Mouse (Mus musculus) ES-Bruce4 (cell line): ENCODE data around the gene Stx11. TPM values are rescaled to one million over a fixed set of nuclear protein-coding genes. Genes with fewer than 3 reads are reported as not detected.

Source experiments
- H3K27ac ChIP-seq: 2 replicates; pipeline ENCODE4 v1.5.1; 2012; ENCODE audit warnings: low read length, inconsistent platforms; ENCODE audit not compliant: insufficient read depth
- H3K27me3 ChIP-seq: 2 replicates; pipeline ENCODE4 v1.6.1; 2012; ENCODE audit warnings: mild to moderate bottlenecking, low read length, inconsistent platforms; ENCODE audit not compliant: control insufficient read depth, poor library complexity, insufficient read depth, severe bottlenecking
- H3K36me3 ChIP-seq: 2 replicates; pipeline ENCODE4 v1.6.1; 2012; ENCODE audit warnings: inconsistent platforms, mild to moderate bottlenecking, low read length, moderate library complexity; ENCODE audit not compliant: control insufficient read depth, poor library complexity, insufficient read depth, severe bottlenecking
- H3K4me1 ChIP-seq: one replicate; pipeline ENCODE4 v1.8.1; 2011; ENCODE audit warnings: low read length; ENCODE audit not compliant: control insufficient read depth, insufficient read depth
- H3K4me3 ChIP-seq: 2 replicates; pipeline ENCODE4 v1.5.1; 2011; ENCODE audit warnings: low read depth, mild to moderate bottlenecking, low read length
- H3K9ac ChIP-seq: 2 replicates; pipeline ENCODE4 v1.6.1; 2012; ENCODE audit warnings: low read depth, mild to moderate bottlenecking, inconsistent platforms; ENCODE audit not compliant: poor library complexity, severe bottlenecking
- H3K9me3 ChIP-seq: replicated peaks from 2 replicates; pipeline ENCODE4 v1.6.1; 2012; ENCODE audit warnings: mild to moderate bottlenecking, low read length, inconsistent platforms; ENCODE audit not compliant: control insufficient read depth, poor library complexity, insufficient read depth, severe bottlenecking
- CTCF ChIP-seq: IDR thresholded peaks from one replicate; pipeline ENCODE4 v1.8.1; 2011; ENCODE audit warnings: low read depth, low read length
- EP300 ChIP-seq: IDR thresholded peaks from 2 replicates; pipeline ENCODE4 v1.6.1; 2011; ENCODE audit warnings: low read depth, low read length; ENCODE audit not compliant: insufficient read depth
- POLR2A ChIP-seq: IDR thresholded peaks from one replicate; pipeline ENCODE4 v1.8.1; 2011; ENCODE audit warnings: low read length; ENCODE audit not compliant: insufficient read depth
- polyA plus RNA-seq: library from polyadenylated mRNA; stranded (reverse); fragments of >200 nt; gene quantifications from 2 replicates; pipeline ENCODE4 v1.2.4, GENCODE M21; 2011; ENCODE audit warnings: low read depth; ENCODE audit not compliant: missing spikeins, insufficient read depth, insufficient read length

Stx11 gene
- polyA plus RNA-seq, 1 experiment, result 2.1 TPM

- Histone ChIP-seq H3K9me3 (no peaks in the 10 kb centered on the region), H3K36me3 (no peaks in the 10 kb centered on the region), H3K27ac (no peak overlapping the region), H3K9ac (no peak overlapping the region), H3K4me3 (no peak overlapping the region), H3K4me1 (no peaks in the 10 kb centered on the region), H3K27me3 (no peaks in the 10 kb centered on the region)
- no peak for TF ChIP-seq EP300
- no peak for TF ChIP-seq CTCF
- TF ChIP-seq POLR2A, result no peak
Measured at GRCm38 (mm10) chr10:12993411-12994039, 29.4 kb upstream of the Stx11 start.

GRCm38 (mm10) chr10:12991953-12992352, 27.9 kb upstream of the Stx11 start:
- H3K27ac ChIP-seq, result no peak overlapping the region
- no peak overlapping the region for H3K9ac ChIP-seq
- no peaks in the 10 kb centered on the region for H3K4me1 ChIP-seq
- H3K4me3 ChIP-seq, result no peak overlapping the region
- TF ChIP-seq CTCF, result no peak
- no peaks in the 10 kb centered on the region for H3K27me3 ChIP-seq
- no peaks in the 10 kb centered on the region for H3K9me3 ChIP-seq
- H3K36me3 ChIP-seq, result no peaks in the 10 kb centered on the region

GRCm38 (mm10) chr10:12986943-12987342, 22.8 kb upstream of the Stx11 start:
- Histone ChIP-seq H3K4me3 (no peak overlapping the region), H3K27me3 (no peaks in the 10 kb centered on the region), H3K9me3 (no peaks in the 10 kb centered on the region), H3K36me3 (no peaks in the 10 kb centered on the region), H3K9ac (no peak overlapping the region), H3K27ac (no peak overlapping the region), H3K4me1 (no peaks in the 10 kb centered on the region)
- no peak for TF ChIP-seq EP300
- TF ChIP-seq CTCF, result no peak
- TF ChIP-seq POLR2A, result no peak

GRCm38 (mm10) chr10:12986485-12986884, 22.4 kb upstream of the Stx11 start:
- TF ChIP-seq CTCF, result no peak
- no peak for TF ChIP-seq POLR2A
- no peak for TF ChIP-seq EP300
- Histone ChIP-seq H3K9me3 (no peaks in the 10 kb centered on the region), H3K36me3 (no peaks in the 10 kb centered on the region)

GRCm38 (mm10) chr10:12985028-12985427, 20.9 kb upstream of the Stx11 start:
- Histone ChIP-seq H3K27ac (no peak overlapping the region), H3K4me3 (no peak overlapping the region), H3K27me3 (no peaks in the 10 kb centered on the region), H3K36me3 (no peaks in the 10 kb centered on the region), H3K4me1 (no peaks in the 10 kb centered on the region), H3K9ac (no peak overlapping the region), H3K9me3 (no peaks in the 10 kb centered on the region)
- TF ChIP-seq CTCF (no peak), EP300 (no peak), POLR2A (no peak)

More at GRCm38 (mm10) chr10:12986485-12986884, 22.4 kb upstream of the Stx11 start:
- Histone ChIP-seq H3K27ac (no peak overlapping the region), H3K4me3 (no peak overlapping the region), H3K9ac (no peak overlapping the region), H3K27me3 (no peaks in the 10 kb centered on the region), H3K4me1 (no peaks in the 10 kb centered on the region)

- no peak for TF ChIP-seq CTCF
- TF ChIP-seq POLR2A, result no peak
- TF ChIP-seq EP300, result no peak
- Histone ChIP-seq H3K27ac (no peak overlapping the region), H3K9ac (no peak overlapping the region), H3K9me3 (no peaks in the 10 kb centered on the region), H3K36me3 (no peaks in the 10 kb centered on the region), H3K4me3 (no peak overlapping the region), H3K4me1 (no peaks in the 10 kb centered on the region), H3K27me3 (no peaks in the 10 kb centered on the region)
Measured at GRCm38 (mm10) chr10:12983516-12983915, 19.4 kb upstream of the Stx11 start.
